Mouse (Mus musculus) brain, embryonic 14.5 days (tissue): ENCODE data around the gene Rpap3. TPM values are rescaled to one million over a fixed set of nuclear protein-coding genes. Genes with fewer than 3 reads are reported as not detected.

ENCODE experiments used
- DNase-seq: peaks from one replicate; pipeline ENCODE4 v3.0.0-alpha.2; 2011; ENCODE audit warnings: low read depth
- CTCF ChIP-seq: fragments of 200-500 bp; IDR thresholded peaks from 2 replicates; pipeline ENCODE4 v1.5.1; 2012; ENCODE audit warnings: inconsistent platforms, mild to moderate bottlenecking, moderate library complexity, borderline replicate concordance; ENCODE audit not compliant: insufficient read depth, insufficient read length; ENCODE audit errors: extremely low read depth
- POLR2A ChIP-seq: fragments of 200-500 bp; IDR thresholded peaks from 2 replicates; pipeline ENCODE4 v1.6.1; 2012; ENCODE audit warnings: mild to moderate bottlenecking, inconsistent platforms, borderline replicate concordance; ENCODE audit not compliant: poor library complexity, insufficient read depth, insufficient read length, severe bottlenecking; ENCODE audit errors: extremely low read depth
- polyA plus RNA-seq: library from polyadenylated mRNA; depleted of rRNA; stranded (reverse); fragments of >200 nt; gene quantifications from 2 replicates; pipeline ENCODE4 v1.2.3, GENCODE M21; 2012

Gene Rpap3
- polyA plus RNA-seq, 1 experiment: 26.0 TPM

GRCm38 (mm10) chr15:97746278-97746677 is 40.7 kb upstream of the Rpap3 start:
- TF ChIP-seq CTCF (no peak), POLR2A (no peak)
- no peak for DNase-seq

DNA sequence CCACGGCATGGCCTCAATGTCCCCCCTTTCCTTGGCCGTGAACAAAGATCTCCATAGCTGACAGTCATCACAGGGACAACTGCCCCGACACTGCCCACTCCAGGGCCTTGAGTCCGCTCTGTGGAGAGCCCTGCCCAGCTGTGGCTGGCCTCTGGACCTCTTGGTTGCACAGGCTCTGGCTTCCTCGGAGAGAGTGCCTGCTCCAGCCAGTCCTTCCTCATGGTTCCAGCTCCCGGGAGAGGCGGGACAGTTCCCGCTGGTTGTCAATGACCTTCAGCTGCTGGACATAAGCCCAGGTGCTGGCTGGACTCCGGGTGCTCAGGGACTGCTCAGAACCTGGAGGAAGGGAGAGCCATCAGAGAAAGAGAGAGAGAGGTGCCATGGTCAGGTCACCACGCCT is 39.7 kb upstream of the Rpap3 start:
- TF ChIP-seq CTCF: no peak
- TF ChIP-seq POLR2A: no peak
- DNase-seq: no peak

DNA sequence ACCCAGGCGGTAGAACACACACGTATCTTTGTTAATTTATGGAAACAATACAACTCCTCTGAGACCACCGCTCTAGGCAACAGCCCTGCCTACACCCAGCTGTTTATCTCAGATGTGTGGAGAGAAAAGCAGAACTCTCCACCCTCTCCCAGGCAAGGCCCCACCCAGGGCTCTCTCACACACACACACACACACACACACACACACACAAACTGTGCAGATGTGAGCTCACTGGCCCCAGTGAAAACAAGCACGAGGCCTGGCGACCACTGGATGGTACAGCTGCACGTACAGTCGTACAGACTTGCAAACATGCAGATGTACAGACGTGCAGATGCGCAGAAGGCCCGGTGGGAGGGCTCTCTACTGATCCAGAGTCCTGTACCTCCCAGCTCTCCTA is 39.3 kb upstream of the Rpap3 start:
- peak; percentile 32 for DNase-seq

DNA sequence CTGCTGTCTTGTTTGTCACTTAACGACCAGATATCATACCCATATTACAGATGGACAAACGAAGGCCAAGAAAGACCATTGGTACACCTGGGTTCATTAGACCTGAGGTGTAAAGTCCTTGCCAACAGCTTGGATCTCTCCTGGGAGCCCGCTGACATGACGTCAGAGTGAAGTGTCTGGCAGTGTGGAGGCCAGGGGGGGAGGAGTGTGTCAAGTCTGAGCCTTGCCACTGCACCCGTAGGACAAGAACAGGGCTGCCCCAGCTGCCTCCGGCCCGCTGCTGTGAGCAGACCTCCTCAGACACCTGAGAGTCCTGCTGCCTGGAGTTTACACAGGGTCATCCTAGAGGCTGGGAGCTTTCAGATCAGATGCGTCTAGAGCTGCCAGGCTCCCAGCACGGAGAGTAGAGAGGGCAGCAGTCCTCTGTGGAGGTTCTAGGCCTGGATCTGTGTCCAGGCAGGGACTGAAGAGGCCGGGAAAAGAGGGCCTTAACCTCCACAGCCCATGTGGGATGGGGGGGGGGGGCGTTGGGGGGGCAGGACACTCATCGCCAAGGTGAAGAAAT is 38.4 kb upstream of the Rpap3 start:
- TF ChIP-seq POLR2A (no peak), CTCF (no peak)
- no peak for DNase-seq

More for the DNA sequence above, 39.3 kb upstream of the Rpap3 start:
- TF ChIP-seq CTCF (no peak), POLR2A (no peak)

- TF ChIP-seq POLR2A (no peak), CTCF (no peak)
- no peak for DNase-seq
Measured at GRCm38 (mm10) chr15:97743210-97743609, 37.6 kb upstream of the Rpap3 start.

DNA sequence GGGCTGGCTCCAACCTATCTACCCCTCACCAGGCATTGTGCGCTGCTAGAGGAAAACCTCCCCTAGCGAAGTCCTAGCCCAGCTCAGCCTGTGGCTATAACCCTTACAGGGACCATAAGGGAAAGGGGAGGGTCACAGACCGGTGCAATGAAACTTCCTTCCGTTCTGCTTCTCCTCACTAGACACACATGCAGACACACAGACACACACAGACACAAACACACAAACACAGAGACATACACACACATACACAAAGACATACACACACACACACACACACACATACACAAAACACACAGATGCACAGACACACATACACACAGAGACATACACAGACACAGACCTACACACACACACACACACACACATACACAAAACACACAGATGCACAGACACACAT is 37.0 kb upstream of the Rpap3 start:
- TF ChIP-seq POLR2A (no peak), CTCF (no peak)
- DNase-seq: no peak

GRCm38 (mm10) chr15:97742074-97742473 is 36.4 kb upstream of the Rpap3 start:
- TF ChIP-seq CTCF: no peak
- TF ChIP-seq POLR2A: no peak
- DNase-seq: no peak

DNA sequence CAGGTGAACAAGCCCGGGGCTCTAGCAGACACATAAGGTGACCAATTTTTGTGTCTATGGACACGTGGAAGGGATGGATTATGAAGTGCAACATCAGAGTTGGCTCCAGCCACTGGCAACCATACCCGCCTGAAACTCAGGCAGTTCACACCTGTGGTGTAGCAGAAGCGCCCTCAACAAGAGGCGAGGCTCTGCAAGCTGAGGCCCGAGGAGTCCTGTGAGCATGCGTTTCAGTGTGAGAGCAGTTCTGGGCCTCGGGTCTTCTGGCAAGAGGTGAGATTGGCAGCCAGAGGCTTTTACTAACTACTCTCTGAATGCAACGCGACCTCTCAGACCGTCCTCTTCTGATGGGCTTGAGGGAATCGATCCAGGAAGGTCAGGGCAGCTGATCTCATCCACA is 36.0 kb upstream of the Rpap3 start:
- no peak for TF ChIP-seq POLR2A
- DNase-seq: no peak

- no peak for DNase-seq
- TF ChIP-seq POLR2A (no peak), CTCF (no peak)
Measured at GRCm38 (mm10) chr15:97740283-97740732, 34.7 kb upstream of the Rpap3 start.

GRCm38 (mm10) chr15:97738923-97739322 is 33.3 kb upstream of the Rpap3 start:
- no peak for DNase-seq
- TF ChIP-seq CTCF: no peak
- no peak for TF ChIP-seq POLR2A

DNA sequence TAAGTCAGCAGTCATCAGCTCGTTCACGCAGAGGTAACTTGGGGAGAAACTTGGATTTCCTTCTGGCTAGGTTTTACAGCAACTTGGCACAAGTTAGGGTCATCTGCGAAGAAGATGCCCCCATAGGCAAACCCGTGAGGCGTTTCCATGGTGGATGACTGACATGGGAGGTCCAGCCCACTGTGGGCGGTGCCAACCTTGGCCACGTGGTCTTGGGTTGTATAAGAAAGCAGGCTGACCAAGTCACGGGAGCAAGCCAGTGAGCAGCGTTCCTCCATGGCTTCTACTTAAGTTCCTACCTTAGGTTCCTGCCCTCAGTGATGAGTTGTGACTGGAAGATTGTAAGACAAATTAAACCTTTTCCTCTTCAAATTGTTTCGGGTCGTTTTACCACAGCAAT is 26.4 kb upstream of the Rpap3 start:
- no peak for DNase-seq
- no peak for TF ChIP-seq POLR2A

GRCm38 (mm10) chr15:97731111-97731510 is 25.5 kb upstream of the Rpap3 start, which contains the start of gene Endou:
Gene Endou (minus strand): TSS chr15:97731339.
- TF ChIP-seq CTCF (no peak), POLR2A (no peak)
- no peak for DNase-seq
